Mouse (Mus musculus) urinary bladder, postnatal 36 days (tissue): ENCODE results near the gene Ercc6l2.

ENCODE experiments used
- DNase-seq, 2 experiments: peaks; one replicate each; pipeline ENCODE4 v3.0.0; 2022; ENCODE audit warnings: low spot score in 2 of 2, mixed read lengths in 1 of 2

The Ercc6l2 gene

DNA sequence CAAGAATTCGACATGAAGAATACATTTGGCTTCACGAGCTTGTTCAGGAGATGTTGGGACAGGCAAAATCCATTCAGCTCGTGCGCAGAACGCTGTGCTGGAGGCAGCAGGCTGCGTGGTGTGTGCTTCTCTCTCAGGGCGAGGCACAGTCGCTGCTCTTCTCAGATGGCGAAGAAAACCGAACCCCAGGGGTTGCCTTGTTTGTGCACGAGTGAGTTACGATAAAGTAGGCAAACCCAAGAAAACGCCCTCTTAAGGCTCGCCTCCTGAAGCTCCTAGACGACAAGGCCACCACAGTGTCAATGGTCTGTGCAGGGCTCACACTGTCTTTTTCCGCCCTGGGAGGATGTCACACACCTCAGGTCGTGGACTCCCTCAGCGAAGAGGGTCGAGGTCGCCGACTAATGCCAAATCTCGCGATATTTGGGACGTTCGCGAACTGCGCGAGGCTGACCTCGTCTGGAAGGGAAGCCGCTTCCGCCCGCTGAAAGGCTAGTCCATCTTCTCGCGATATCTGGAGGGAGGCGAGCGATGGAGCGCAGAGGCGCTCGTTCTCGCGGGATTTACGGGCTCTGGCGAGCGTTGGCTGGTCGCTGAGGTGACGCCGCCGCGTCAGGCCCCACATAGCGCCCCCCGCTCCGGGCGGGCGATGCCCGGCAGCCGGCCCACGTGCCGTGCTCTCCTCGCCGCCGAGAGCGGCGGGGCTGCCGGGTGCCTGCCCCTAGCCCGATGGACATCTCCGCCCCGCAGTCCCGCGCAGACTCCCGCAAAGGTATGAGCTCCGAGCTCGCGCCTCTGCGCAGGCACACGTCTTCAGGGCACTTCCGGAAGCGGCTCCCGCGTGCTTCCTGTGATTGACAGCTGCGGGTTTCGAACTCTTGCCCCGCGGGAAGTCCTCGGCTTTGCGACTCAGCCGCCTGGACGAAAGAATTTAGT, at the start of gene Ercc6l2:
Ercc6l2 (plus strand) TSS at position 495 of the 936 bp plus-strand sequence.
- peak; percentile 97 to 98 for DNase-seq

DNA sequence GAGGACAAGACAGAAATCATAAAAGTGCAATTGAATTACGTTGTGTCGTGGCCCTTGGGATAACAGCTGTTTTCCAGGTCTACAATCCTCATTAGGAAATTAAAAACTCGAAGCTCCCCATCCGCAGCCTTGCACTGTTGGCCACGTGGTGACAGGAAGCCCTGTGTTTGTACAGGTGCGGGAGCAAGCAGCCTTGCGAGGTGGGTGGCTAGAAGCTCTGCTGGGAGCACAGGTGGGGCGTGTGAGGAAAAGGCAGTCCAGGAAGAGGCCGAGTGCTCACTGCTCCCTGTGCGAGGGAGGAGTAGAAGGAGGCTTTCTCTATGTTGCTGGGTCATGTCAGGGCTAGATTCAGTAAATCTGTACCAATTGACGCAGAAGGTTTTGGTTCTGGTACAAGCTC, 49.0 kb upstream of the Ercc6l2 start:
- DNase-seq = no peak

DNA sequence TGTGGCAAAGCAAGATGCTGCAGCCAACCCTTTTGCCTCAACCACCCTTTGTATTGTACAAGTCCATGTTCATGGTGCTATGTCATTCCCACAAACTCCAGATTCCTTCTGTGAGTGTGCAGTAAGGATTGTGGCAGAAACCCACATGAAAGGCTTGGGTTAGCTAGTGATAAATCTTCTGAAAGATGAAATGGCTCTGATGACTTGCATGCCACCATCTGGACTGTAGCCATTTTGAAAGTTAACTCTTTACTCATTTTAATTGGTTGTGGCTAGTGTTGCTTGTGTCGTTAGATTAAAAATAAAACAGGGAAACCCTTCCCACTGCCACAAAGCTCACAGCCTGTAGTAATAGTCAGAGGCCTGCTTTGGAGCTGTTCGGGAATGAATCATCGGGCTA, 44.0 kb upstream of the Ercc6l2 start:
- no peak for DNase-seq

DNA sequence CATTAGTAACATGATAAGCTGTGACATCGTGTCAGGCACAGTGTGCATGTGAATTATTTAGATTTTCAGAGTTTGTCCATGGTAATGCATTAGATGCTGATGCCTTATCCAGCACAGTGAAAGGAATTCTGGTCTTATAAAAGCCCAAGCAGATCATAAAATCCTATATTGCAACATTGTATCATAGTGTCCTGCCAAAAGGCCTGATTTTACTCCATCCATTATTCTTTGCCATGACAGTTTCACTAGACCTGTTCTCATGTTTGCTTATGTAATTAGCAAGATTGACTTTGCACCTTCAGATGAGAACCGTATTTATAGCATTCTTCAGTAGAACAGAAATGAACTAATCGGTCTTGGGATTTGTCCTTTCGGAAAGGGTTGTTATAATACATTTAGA, 36.1 kb upstream of the Ercc6l2 start:
- DNase-seq = no peak

DNA sequence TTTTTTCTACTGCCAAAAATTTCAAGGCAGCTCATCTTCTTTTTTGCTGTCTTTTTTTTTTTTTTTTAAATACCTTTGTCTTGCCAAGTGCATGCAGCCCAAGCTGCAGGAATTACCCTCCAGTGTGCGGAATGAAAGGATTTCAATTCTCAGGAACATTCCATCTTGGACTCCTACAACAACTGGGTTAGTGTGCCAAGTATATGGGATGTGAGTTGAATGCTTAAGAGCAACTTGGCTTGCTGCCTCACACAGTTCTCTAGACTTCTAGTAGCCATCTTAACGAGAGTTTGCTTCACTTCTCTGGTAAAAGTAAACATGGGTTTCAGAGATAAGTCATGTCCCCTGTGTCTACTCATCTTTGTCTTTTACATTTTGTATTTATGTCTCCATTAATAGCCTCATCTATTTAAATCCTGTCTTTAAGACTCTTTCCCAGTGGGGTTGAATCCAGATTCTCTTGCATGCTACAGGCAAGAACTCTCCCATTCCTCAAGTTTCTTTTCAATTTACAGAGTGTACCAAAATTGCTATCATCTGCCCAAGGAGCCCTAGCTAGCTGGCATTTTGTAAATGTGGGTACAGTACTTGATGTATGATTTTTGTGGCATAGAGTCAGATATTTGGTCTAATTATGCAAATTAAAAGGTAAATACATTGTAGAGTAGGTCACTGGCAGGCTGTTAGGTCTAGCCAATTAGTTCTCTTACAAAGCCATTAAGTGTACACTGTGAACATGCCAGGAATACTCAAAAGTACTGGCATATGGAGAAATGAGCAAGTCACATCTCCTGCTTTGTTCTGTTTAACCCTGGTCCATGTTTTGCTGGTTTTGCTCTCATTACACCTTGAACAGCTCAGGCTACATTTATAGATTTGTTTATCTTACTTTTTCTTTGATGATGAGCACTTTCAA, 35.4 kb upstream of the Ercc6l2 start:
- no peak for DNase-seq

DNA sequence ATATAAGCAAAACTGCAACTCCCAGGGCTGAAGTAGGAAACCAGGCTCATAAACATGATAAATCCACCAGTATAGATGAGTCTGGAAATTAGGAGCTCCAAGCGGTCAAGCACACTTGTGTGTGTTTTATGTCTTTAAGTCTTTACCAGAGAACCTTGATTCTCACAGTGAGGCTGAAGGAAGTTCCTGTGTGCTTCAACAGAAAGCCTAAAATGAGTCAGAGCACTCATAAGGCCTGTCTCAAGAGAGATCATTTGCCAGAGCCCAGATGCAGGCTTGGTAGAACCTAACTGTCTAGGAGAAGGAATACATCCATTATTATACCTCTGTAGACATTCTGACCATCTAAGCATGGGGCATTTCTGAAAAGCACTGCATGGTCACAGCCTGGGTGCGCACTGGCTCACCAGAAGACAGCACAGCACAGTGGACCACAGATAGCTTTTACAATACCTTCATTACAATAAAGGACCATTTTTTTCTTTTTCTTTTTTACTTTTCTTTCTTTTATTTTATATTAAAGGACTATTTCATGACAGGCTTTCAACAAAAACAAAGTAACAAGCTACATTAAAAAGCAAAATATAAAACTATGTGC, 22.7 kb upstream of the Ercc6l2 start:
- no peak for DNase-seq

DNA sequence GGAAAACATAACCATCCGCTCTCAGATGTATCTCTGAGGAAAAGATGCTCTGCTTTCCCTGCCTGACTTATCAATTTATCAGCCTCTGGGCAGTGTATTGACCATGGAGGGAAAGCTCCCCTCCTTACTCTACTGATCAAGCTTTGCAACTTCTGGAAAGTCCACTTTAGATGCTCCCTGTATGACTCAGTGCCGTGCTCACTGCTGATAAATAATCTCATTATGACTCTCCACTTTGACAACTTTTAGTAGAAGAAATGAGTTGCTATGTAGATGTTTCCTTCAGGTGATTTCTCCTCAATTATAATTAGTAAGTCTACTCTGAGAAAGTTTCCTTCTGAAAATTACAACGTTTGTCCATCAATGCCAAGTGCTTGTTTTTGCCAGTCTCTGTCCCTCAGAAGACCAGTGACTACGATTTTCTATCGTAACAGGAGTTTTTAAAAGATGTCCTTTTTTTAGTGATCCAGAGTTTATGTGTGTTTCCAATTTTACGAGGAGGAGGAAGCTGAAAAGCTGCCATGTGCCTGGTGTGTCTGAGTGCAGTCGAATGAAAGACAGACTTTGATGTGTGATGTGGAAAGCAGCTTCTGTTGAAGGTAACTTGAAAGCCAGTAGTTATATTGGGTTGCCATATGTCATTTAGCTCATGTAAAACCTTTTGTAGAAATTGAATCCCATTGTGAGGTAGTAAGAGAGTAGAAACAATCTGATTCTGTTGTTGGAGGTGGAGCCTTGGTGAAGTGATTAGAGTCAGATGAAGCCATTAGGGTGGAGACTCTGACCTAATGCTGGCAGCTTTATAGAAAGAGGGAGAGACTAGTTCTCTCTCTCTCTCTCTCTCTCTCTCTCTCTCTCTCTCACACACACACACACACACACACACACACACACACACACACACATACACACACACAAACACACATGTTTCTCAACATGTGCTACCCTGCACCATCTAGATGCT, 21.4 kb upstream of the Ercc6l2 start:
- DNase-seq = no peak

DNA sequence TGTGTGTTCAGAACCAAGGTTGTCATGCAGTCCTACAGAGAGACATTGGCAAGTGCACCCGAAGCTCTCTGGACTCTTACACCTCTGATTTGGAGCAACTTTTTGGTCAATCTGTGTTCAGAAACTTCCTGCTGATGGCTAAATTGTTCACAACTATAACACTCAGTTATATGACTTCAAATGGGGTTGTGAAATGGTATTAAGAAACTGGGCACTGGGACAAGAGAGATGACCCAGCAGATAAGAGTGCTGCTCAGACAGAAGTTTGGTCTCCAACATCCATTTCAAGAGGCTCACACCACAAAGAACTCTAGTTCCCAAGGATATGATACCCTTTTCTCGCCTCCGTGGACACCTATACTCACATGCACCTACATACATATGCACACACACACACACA, 16.4 kb upstream of the Ercc6l2 start:
- no peak for DNase-seq

DNA sequence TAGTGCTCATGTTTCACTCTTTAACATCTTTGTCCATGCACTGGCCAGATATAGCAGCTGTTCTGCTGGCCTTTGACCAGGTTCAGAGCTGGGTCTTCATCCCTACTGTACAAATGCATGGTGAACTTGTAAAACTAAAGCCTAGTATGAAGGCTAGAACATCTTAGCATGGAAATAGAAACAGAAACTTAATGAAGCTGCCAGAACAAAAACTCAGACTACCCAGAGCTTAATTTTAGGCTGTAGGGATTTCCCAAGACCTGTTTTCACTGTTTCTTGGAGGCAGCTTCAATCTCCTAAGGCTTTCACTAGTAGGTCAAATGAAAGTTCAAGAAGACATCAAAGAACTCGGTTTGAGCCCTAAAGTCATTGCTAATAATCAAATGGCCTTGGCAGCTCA, 15.1 kb upstream of the Ercc6l2 start:
- DNase-seq = no peak

DNA sequence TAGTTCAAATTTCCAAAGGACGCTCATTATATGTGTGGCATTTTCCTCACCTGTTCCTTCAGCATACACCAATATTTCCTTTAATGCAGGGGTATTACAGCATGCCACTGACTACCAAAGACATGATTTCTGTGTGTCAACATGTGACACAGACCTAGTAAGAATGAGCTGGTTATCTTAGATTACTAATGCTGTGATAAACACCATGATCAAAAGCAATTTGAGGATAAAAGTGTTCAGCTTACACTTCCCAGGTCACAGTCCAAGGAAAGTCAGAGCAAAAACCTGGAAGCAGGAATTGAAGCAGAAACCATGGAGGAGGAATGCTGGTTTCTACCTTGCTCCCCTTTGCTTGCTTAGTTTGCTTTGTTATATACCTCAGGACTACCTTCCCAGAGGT, 13.8 kb upstream of the Ercc6l2 start:
- no peak for DNase-seq

DNA sequence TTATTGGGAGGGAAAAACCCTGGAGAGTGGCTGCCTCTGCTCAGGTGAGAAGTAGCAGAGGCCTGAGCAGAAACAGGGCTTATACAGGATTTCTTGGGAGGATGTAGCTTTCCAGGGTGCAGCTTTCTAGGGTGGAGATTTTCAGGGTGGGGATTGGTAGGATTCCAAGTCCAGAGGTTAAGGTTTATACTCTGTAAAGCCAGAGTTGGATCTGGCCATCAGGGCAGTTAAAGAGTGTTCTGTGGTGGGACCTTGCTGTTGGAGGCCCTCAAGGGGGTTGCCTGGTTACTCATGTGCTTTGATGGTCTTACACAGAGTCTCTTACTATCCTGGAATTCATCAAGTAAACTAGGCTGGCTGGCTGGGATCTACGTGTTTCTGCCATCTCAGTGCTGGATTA, 7.8 kb upstream of the Ercc6l2 start:
- DNase-seq = no peak

DNA sequence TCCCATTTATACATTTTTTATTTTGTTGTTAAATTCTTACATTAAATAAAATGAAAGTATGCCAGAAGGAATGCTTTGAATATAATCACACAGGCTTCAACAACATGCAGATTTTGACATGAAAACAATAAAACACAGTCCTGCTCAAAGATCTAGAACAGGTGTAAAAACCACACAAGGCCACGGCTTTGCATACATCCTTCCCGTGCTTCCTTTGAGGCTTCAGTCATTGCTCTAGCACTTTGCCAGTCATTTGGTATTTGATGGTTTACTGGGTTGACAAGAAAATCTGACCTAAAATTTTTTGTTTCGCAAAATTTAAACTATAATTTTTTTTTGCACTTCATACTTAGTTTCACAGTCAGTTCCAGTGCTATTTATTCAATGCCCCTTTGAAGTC, 7.1 kb upstream of the Ercc6l2 start:
- no peak for DNase-seq

DNA sequence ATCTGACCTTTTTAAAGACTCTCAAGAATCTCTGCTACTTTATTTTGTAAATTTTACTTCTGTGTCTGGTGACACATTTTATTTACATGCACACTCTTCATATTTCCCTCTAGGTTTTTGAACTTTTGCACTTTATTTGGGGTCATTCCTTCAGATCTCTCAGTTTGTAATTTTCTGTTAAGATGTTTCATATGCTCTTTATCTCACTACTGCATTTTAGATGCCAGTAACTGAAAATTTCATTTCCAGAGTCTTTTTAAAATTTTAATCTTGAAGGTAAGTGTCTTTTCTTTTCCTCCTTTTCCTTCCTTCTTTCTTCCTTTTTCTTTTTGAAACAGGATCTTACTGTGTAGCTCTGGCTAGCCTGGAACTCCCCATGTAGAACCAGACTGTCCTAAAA, 3.6 kb upstream of the Ercc6l2 start:
- no peak for DNase-seq

DNA sequence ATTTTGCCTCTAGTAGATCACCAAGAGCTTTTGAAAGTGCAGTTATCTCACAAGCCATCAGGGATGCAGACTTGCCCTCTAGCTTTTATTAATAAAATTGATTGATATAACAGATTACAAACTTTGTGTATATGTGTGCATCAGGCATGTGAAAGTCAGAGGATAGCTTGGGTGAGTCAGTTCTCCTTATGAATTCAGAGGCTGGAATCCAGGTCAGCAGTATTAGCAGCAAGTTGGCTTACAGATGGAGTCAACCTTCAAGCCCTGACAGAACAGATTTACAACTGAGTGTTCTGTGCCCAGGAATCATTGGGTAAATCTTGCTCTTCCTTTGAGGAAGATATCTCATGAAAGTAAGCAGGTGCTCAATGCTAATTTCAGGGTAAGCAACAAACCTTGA, 891 bp downstream of the Ercc6l2 start:
- DNase-seq = no peak

DNA sequence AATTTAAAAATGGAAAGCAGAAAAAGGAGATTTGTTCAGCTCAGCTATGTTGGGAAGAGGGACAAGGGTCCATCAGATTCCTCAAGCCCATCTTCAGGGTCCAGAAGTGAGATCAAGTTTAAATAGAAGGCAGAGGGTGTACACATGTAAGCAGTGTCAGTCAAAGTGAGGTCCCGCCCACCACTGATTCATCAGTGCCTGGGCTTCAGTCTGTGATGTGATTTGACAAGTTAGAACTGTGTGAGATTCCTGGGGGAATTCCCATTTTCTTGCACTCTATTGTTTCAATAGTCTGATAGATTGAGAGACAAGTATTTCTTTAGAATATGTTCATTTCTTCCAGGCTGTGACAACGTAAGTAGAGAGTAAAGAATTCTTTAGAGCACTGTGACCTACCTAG, 30.7 kb downstream of the Ercc6l2 start:
- no peak for DNase-seq

DNA sequence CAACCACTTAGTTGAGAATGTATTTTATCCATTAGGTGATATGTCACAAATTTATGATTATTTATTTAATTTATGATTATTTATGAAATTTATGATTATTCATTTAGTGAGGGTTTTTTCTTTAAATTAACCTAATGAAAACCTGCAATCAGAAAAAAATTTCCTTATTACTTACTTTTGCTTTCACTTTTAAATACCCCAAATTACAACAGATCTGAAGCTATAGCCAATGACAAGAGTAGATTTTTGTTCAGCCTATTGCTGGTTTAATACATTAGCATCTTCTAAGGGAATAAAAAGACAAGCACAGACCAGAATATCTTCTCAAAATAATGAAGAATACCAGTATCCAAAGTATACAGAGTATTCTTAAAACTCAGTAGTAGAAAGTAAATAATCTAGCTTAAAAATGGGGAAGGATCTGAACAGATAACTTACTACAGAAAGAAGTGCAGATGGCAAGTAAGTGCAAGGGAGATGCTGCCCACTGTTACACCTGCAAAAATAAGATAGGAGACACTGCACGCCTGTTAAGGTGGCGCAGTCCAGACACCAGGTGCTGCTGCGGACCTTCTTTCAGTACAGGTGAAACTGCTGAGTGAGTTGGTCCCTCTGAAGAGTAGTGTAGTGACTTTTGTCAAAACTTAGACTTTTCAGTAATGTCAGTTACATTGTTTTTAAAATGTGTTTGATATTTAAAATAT, 35.4 kb downstream of the Ercc6l2 start:
- no peak for DNase-seq

DNA sequence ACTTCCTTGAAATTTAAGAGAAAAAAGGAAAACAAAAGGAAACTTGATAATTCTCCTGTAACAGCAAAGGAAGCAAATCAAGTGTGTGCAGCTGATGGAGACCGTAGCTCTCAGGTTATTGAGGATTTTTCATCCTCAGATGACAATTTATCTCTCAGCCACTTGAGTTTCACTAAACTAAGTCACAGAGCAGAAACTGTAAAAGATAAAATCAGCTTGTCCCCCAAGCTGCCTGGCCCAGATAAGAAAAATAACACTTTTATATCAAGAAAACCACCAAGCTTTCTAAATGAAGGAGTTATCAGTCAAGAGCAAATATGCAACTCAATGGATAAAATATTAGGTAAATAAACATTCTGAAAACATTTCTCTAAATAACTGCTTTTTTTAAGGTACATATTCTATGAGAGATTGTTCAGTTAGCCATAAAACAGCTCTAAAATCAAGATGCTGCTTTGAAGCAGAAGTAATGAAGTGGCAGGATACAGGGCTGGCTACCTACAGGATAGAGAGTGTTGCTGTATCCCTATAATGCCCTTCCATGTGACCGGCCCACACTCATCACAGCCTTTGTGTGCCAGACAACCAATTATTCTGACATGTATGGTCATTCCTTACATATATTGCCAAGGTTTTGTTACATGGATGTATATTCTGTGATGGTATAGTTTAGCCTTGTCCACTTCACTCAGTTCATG, 57.7 kb downstream of the Ercc6l2 start:
- no peak for DNase-seq

DNA sequence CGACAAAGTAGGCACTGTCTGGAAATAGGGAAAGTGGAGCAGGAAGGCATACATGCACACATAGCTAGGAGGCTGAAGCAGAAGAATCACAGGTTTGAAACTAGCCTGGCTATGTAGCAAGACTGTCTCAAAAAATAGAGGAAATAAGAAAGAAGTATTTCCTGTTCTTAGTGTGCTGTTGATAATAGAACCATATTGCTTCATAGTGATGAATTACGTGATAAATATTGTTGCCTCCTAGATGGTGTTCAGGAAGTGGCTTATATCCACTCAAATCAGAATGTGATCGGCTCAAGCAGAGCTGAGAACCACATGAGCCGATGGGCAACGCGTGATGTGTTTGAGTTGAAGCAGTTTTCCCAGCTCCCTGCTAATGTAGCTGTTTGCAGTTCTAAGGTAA, 62.1 kb downstream of the Ercc6l2 start:
- no peak for DNase-seq

DNA sequence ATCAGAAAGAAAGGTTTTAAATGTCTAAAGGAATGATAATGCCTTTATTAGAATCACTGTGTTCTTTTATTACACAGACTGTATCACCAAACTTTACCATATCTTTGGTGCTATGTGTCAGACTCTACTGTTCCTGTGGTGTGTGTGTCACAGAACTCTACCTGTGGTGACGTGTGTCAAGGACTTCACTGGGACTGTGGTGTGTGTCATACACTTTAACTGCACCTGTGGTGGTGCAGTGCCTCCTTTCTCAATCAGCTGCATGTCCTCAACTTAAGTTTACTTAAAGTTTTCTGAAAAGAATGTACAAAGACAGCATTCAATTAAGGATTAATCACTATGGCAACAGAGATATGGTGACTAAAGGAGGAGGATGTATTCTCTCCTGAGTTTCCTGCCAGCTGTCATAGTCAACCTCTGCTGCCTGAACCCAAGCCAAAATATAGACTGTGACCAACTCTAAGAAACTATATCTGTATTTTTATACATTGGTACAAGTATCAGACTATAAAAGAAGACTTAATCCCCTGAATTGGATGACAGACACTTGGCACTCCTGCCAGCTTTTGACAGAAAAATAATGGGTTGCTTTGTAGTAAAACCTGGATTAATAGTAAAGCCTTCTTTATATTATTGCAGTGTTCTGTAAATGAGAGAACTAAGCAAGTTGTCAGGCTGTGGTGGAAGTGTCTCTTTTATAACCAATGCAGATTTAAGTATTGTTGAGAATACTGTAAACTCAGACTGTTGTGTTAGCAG, 64.2 kb downstream of the Ercc6l2 start:
- no peak for DNase-seq
